Mouse (Mus musculus): ENCODE data around the gene Rgl1.

The Rgl1 gene

DNA sequence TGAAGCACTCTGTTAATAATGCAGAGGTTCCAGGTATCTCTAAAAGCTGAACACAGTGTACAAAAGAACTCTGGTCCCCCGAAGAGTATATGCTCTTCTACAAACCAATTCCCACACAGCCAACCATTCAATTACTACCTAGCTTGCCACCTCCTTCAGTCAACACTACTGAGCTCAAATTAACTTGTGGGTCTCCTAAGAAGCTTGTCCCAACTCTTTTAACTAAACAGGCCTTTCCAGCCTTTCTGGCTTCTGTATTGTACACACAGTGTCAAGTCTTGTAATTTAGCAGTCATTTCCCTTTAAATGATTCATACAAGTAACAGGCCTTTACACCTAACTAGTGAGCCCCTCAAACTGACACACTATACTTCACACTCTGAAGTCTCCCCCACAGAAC, 48.8 kb downstream of the Rgl1 start:
- ATAC-seq (ENCODE audit: low TSS enrichment) = no peak

DNA sequence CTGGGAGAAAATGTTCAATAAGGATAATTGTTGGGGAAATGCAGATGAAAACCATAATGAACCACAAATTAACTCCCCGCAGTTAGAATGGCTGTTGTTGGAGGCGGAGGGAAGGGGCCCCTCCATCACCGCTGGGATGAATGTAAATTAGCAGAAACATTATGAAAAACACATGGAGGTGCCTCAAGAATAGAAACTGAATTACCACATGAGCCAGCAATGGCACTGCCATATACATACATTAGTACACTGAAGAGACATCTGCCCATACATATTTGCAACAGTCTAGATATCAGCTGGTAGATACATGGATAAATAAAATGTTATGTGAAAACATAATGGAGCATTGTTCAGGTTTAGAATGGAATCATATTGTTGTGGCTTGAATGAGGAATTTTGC, 51.7 kb downstream of the Rgl1 start:
- ATAC-seq (ENCODE audit: low TSS enrichment) = no peak

DNA sequence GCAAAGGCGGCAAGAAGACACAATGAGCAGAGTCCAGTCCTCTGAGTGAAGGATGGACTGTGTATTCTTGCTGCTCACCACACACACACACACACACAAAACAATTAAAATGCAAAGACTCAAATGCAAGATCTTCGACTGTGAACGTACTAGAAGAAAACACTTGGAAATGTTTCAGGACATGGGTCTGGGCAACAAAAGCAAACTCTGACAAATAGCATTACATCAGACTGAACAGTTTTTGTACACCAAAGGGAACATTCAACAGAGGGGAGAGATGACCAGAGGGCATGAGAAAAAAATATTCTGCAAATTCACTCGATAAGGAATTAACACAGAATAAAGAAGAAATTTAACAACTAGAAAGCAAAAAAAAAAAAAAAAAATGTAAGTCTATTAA, 52.2 kb downstream of the Rgl1 start:
- ATAC-seq (ENCODE audit: low TSS enrichment) = no peak

DNA sequence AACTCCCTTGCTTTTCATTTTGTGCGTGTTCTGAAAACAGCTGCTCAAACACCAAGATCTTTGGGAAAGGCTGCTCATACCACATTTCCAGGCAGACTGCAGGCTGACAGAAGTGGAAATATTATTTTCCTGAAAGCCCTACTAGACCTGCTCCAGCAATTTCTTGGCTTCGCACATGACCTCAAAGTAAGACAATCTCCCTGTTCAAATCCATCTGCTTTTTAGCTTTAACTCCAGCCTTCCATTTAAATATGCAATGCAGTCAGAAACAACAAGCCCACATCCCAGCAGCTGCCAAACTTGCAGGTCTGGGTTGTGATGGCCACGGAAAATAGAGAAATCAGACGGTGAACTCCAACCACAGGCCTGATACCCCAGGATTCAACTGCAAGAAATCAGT, 55.1 kb downstream of the Rgl1 start:
- no peak for ATAC-seq (ENCODE audit: low TSS enrichment)

DNA sequence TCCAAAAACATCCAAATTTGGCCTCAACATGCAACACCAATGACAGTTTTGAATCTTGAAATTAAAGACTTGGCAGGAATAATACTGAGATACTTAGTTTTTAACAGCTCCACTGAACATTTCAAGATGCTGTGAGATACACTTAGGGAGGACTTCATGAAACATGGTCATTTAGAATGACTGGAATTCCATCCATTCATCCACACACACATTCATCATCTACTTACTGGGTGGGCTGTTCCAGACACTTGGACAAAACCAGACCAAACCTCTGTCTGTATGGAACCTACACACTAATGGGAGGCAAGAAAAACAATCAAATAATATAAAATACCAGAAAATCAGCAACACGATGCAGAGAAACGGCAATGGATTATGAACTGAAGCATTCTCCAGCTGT, 58.6 kb downstream of the Rgl1 start:
- ATAC-seq (ENCODE audit: low TSS enrichment) = no peak

DNA sequence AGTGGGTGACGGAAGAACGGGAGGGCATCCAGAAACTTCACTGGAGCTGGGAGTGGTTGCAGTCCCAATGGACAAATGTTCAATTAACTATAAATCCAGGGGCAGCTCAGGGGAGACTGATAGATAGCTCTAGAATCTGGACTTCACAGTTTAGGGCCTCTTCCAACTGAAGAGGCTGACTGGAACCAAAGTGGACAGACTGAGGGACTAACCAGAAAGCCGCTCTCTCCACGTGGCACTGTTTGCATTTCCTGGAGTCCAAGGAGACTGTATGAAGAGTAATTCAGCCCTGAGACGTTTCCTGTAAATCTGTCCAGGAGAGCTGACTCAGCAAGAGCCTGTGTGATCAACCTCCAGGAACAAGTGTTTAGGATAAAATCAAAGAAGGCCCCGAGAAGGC, 62.2 kb downstream of the Rgl1 start:
- ATAC-seq (ENCODE audit: low TSS enrichment) = no peak

DNA sequence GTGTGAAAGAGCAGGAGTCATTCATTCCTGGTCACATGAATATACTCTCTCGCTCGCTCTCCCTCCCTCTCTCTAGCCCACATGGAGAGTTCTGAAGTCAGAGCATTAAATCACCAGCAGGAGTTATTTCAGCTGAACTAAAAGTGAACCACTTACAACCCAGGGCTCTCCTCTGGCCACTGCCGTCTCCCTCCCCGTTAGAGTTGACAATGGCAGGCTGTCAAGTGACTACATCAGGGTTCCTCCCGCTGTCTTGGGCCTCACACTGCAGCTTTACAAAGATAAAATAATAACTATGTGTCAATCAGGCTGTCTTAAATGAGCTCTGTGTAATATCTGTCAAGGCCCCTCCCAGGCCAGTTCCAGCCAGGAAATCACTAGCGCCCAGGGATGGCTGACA, 63.2 kb downstream of the Rgl1 start:
- ATAC-seq (ENCODE audit: low TSS enrichment) = no peak

DNA sequence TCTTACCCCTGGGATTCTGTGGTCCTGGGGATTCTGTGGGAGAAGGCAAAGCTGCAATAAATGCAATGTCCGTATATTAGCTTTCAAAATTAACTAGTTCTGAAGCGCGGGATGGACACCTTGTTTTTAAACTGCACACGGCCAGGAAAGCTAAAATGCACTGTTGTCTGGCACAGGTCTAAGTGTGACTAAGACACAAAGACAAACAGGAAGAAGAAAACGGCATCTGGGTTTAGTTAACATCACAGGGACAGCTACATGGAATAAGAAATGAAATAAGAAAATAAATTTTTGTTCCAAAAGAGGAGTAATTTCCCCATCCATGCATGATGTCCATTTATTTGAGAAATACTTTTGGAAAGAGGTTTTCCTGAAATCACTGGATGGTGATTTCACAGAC, 65.1 kb downstream of the Rgl1 start:
- ATAC-seq (ENCODE audit: low TSS enrichment) = no peak

DNA sequence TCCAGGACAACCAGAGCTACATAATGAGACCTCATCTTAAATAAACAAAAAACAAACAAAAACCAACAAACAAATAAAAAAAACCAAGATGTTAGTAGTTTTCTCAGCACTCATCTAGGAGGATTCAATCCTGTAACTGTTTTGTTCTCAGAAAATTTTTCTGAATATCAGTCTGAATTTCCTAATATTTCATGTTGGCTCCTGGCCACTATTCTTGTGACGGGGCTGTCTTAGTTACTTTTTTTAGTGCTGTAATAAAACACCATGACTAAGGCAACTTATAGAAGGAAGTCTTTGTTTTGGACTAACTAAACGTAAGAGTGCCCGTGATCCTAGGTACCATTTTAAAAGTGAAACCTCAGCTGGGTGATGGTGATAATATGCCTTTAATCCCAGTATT, 68.8 kb downstream of the Rgl1 start:
- no peak for ATAC-seq (ENCODE audit: low TSS enrichment)

DNA sequence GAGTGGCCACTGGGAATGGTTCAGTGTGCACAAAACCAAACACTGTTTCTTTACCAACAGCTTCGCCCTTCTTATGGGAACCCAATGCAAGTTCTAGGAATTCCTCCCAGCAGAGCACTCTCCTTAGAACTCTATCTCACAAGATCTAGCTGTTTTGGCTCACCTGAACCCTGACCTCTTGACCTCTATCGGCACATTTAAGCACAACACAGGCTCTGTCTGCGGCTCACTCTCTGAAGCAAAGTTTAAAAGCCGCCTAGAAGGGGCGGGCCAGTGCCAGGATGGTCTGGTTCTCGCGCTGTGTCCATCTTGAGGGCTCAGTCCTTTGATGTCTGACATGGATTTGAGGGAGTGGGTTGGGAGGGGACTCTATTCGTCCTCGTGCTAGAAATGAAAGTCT, 70.7 kb downstream of the Rgl1 start:
- no peak for ATAC-seq (ENCODE audit: low TSS enrichment)

DNA sequence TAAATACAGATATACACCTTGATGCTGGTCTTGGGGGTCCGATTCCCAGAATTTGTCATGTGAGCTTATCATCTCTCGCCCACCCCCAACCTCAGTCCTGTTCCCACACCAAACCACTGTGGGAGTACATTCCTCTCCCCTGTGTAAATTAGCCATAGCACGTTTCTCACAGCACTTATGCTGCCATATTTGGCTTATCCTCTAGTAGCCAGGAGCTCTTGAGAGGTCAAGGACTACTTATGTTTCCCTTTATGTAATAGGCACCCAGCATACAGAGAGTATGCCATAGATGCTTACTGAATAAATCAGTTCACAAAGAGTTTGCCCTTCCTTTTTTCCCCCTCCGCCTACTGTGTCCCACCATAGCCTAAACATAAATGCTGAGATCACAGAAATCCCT, 76.2 kb downstream of the Rgl1 start:
- no peak for ATAC-seq (ENCODE audit: low TSS enrichment)

DNA sequence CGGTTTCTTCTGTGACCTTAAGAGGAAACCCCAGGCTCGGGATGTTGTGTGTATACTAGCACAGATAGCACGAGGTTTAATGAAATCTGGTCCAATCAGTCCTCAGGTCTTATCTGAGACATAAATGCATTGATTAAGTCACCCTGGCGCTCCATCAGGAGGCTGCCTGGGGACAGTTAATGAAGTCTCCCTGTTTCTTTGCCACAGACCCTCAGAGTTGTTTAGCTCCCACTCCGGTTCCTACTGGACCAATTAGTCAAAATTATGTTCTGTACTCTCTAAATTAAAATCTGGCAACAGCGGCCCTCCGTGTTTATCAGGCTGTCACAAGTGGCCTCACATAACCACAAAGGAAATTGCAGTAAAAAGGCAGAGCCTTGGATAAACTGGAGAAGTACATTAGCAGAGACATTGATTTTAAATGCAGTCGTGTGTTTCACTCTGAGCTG, 78.4 kb downstream of the Rgl1 start:
- no peak for ATAC-seq (ENCODE audit: low TSS enrichment)

DNA sequence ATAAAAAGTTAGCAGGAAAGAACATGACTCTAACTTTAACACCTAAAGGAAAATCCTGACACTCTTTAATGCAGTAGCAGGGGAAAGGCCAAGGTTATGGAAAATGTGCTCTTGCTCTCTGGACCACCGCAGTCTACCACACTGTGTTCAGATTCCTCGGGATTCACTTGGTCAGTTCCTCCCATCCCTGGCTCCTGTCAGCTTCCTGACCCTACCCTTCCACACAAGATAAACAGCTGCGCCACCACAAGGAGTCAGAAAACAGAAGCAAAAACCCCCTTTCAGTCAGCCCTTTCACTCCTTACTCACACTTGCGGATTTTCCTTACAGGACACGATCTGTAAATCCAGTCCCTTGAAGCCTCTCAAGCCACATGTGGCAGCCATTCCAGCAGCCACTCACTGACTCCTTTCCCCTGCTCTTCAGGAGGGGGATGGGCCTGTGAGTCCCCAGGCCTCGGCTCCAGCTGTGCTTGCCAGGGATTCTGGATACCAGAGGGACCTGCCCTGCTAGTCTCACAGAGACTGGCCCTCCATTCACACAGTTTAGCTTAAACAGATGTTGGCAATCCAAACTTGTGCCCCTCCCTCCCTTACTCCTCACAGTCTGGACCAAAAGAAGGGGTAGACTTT, 78.9 kb downstream of the Rgl1 start:
- ATAC-seq (ENCODE audit: low TSS enrichment) = no peak

DNA sequence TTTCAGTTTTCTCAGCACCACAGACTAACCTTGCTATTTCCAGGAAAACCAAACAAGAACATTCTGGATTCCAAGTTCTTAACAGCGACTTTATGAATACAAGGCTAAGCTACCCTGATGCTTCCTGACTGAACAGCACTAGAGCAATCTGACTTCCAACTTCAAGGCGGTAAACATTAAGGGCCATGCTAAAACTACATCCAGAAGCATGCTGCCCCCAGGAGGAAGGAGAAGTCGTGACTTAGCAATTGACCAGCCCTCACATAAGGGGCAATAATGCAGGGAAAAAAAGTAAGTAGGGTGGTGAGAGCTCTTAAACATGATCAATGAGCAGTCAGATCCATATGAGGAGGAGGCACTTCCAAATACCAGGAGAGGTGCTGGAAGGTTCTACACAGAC, 80.6 kb downstream of the Rgl1 start:
- no peak for ATAC-seq (ENCODE audit: low TSS enrichment)

DNA sequence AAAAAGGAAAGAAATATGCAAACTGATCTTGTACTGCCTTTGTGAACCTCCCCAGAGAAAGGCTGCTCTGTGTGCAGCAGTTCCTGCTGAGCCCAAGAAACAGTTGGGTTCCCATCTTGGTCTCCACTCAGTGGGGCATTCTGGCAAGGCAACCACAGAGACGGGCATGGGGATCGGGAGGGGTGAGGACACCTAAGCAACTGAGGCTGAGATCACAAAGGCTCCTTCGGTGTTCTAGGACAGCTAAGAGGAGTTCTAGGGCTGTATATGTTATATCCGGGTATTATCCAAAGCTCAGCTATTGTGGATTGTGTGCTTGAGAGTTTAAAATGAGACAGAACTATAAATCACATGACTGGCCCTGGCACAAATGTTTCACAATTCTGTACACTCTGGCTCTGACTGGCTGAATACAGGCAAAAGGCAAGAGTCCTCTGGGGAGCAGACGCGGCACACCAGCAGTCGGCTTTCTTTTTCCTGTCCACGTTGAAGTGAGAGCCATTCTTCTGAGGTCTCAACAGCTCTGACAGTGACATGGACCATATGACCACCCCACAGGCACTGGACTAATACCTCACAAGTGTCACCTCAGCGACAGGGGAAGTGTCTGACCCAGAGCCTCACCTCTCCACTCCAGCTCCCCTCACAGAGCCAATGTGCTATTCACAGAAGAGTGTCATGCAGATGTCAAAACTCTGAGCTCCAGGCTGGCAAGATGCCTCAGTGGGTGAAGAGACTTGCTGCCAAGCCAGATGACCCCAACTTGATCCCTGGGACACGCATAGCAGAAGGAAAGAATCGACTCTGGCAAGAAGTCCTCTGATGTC, 83.6 kb downstream of the Rgl1 start:
- no peak for ATAC-seq (ENCODE audit: low TSS enrichment)

DNA sequence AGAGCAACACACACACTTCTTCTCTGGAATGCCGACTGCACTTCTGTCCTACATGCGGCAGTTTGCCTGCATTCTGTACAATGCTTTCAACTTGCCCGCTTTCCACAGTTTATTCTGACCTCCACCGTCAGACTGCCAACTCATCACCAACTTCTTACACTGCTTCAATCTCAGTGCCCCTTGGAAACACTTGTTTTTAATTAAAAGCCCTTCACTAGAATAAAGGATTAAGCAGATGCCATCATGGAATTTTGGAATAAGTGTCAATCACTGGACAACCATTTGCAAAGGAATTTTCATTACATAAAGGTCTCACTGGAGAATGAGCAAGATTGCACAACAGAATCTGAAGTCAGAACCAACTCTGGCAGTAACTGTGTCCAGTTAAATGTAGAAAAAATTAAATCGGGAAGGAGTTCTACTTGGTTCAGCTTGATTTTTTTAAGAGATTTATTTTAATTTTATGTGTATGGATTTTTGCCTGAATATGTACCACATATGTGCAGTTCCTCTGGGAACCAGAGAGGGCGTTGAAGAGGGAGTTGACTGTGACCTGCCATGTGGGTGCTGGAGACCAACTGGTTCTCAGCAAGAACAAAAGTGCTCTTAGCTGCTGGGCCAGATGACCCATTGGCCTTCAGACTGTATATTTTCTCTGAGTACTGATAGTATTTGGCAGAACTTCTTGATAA, 84.3 kb downstream of the Rgl1 start:
- no peak for ATAC-seq (ENCODE audit: low TSS enrichment)

DNA sequence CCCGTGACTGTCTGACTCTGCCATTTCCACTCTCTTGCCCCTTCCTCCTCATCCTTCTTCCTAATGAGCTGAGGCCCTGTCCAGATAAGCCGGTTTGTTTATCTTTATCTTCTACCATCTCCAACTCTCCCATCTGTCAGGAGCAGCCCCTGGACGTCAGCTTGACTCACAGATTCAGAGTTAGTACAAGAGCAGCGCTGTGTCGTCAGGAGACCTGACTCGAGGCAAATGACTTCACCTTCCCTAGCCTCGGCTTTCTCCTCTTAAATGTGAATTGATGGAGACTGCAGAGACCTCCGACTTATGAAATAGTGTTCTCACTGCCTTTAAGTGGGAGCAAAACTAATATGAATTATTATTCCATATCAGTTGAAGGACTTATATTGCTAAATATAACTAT, 85.0 kb downstream of the Rgl1 start:
- no peak for ATAC-seq (ENCODE audit: low TSS enrichment)

DNA sequence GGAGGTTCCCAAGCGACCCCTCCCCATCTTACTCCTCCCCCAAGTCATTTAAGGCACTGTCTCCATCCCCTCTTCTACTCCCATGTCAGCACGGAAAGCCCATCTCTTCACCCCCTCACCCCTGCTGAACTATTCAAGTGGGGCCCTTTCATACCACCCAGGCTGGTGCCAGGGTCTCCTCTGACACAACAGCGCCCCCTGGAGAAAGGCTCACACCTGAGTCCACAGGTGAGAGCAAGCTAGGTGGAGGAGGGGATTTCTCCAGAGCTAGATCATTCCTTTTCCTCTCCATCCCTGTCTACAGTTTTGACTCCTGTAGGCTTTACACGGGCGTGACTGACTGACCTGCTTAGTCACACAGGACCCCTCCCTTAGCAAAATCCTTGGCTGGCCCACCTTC, 87.7 kb downstream of the Rgl1 start:
- ATAC-seq (ENCODE audit: low TSS enrichment) = no peak

DNA sequence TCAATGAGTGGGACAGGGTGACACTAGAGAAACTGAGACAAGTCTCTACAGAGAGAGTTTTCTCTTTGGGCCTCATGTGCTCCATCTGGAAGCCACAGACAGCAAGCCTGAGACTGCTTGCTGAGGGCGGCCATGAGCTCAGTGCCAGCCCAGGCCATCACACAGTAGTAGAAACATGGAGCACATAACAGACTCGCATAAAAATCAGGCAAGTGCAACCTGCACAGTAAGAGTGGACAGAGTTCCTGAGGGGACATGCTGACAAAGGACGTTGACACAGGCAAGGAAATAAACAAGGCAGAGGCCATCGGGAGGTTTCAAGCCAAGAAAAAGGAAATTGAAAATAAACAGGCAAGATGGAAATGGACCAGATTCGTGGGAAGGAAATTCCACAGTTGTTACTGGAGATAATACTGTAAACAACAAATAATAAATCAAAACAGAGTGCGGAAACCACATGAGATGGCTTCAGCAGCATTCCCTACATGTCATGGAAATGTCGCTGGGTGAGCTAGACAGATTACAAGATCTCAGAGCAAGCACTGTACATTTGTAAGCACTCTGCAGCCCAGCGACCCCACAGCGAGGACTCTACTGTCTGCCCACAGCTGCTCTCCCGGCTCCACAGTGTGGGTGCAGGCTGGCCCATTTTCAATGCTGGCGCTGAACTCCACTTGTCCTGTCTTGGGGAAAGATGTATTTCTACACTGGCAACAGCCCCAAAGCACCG, 88.5 kb downstream of the Rgl1 start:
- peak; percentile 84 for ATAC-seq (ENCODE audit: low TSS enrichment)

DNA sequence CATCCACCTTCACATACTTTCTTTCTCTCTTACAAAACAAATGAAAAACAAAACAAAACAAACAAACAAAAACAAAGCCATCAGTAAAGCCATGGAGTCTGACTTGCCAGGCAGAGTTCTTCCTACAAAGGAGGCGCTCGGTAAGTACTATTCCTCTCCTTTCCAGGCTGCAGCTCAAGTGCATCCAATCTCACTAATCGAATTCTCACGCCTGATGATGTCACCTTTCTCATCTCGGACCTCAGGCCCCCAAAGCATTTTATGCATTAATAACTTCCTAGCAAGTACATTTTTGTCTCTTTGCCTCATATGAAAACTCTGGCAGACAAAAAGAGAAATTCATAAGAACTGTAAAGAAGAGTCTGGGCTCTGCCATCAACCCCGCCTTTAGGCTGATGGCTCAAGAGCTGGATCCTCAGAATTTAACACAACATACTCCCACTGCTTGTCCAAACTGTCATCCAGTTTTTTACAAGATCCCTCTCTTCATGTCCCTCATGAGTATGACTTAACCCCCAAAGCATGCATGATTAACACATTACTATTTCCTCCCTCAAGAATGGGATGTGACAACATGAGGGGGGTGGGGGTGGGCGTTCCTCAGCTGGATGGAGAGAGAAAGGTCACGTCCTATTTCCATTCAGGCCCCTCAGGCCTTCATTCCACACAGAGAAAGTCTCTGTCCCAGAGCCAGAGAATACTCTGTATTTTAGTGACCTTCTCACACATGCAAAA, 96.5 kb downstream of the Rgl1 start:
- ATAC-seq (ENCODE audit: low TSS enrichment) = no peak

DNA sequence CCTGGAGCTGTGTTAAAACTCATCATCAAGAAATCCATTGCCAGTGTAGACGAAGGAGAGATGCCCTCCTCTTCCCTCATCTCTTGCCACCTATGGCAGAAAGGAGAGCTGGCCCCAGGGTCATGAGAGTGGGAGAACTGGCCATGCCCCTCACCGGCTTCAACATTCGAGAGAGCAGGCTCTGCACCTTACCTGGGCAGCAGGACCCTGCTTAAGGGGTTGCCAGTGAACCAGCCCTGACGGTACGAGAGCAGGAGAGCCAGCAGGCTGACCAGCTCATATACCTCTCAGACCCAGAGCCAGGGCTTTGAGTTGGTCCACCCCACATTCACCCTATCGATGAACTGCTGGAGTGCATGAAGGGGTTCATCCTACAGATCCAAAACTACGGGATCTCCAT, 105.7 kb downstream of the Rgl1 start:
- ATAC-seq (ENCODE audit: low TSS enrichment) = no peak

DNA sequence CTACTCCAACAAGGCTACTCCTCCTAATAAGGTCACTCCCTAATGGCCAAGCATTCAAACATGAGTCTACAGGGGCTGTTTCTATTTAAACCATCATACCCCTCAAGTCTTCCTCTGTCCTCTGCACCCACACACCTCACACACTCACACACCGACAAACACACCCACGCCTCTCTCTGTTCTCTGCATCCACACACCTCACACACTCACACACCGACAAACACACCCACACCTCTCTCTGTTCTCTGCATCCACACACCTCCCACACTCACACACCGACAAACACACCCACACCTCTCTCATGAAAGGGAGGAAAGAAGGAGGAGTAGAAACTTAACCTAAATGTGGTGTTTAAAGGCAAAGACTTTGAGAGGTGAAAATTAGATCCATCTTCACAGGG, 106.2 kb downstream of the Rgl1 start:
- ATAC-seq (ENCODE audit: low TSS enrichment) = peak; percentile 87
